Mouse (Mus musculus) stomach, postnatal 0 days (tissue): ENCODE results near the gene Snx6.

Experiments used
- CTCF ChIP-seq: IDR thresholded peaks from 2 replicates; pipeline ENCODE4 v1.5.1; 2016; ENCODE audit warnings: antibody characterized with exemption, low read depth, mild to moderate bottlenecking, moderate library complexity
- EP300 ChIP-seq: optimal IDR thresholded peaks from 2 replicates; pipeline ENCODE3; 2016; ENCODE audit warnings: antibody characterized with exemption

GRCm38 (mm10) chr12:54825202-54825601, 29.7 kb upstream of the Snx6 start:
- TF ChIP-seq CTCF = peak; percentile 68
- TF ChIP-seq EP300 = no peak
